Mouse (Mus musculus) neural tube, embryonic 11.5 days (tissue): ENCODE results near the gene 4933434E20Rik. TPM values are rescaled to one million over a fixed set of nuclear protein-coding genes. Genes with fewer than 3 reads are reported as not detected.
A peak's percentile ranks its signal among the peaks of the same experiment; 100 is the strongest.

Experiments used
- ATAC-seq: fragments of 200-750 bp; cut with Nextera tagmentation; 2 replicates; pipeline ENCODE4 v1.8.0; 2017; ENCODE audit warnings: moderate number of reproducible peaks, mild to moderate bottlenecking, moderate TSS enrichment, moderate library complexity; ENCODE audit not compliant: insufficient read depth, low FRiP score, low TSS enrichment
- DNase-seq: peaks from one replicate; pipeline ENCODE4 v3.0.0-alpha.2; 2015; ENCODE audit warnings: low spot score
- H3K27ac ChIP-seq: fragments of 300-500 bp; sonication (generic); 2 replicates; pipeline ENCODE4 v1.5.1; 2014; ENCODE audit warnings: low read depth, mild to moderate bottlenecking, low read length
- H3K27me3 ChIP-seq: fragments of 300-500 bp; sonication (generic); 2 replicates; pipeline ENCODE4 v1.6.1; 2014; ENCODE audit warnings: mild to moderate bottlenecking, low read length, mixed read lengths; ENCODE audit not compliant: control insufficient read depth, insufficient read depth
- H3K36me3 ChIP-seq: fragments of 300-500 bp; sonication (generic); 2 replicates; pipeline ENCODE4 v1.6.1; 2014; ENCODE audit warnings: mild to moderate bottlenecking, low read length, moderate library complexity, mixed read lengths; ENCODE audit not compliant: control insufficient read depth, insufficient read depth
- H3K4me1 ChIP-seq: fragments of 300-500 bp; sonication (generic); 2 replicates; pipeline ENCODE4 v1.6.1; 2014; ENCODE audit warnings: low read length, mixed read lengths; ENCODE audit not compliant: control insufficient read depth, insufficient read depth
- H3K4me2 ChIP-seq: fragments of 300-500 bp; sonication (generic); 2 replicates; pipeline ENCODE4 v1.6.1; 2014; ENCODE audit warnings: low read depth, mild to moderate bottlenecking, moderate library complexity
- H3K4me3 ChIP-seq: fragments of 300-500 bp; sonication (generic); 2 replicates; pipeline ENCODE4 v1.5.1; 2014; ENCODE audit warnings: low read depth, low read length
- H3K9ac ChIP-seq: fragments of 300-500 bp; sonication (generic); 2 replicates; pipeline ENCODE4 v1.6.1; 2014; ENCODE audit warnings: mild to moderate bottlenecking, low read length
- H3K9me3 ChIP-seq: fragments of 300-500 bp; sonication (generic); 2 replicates; pipeline ENCODE4 v1.6.1; 2016; ENCODE audit warnings: low read length; ENCODE audit not compliant: control insufficient read depth
- WGBS: fragments of 180-500 bp; shearing (Covaris S2); extraction: QIAGEN DNeasy Blood & Tissue Kit; methylation state at CpG from one replicate; pipeline ENCODE4 v1.1.7; 2014; 5-methylcytosine and 5-hydroxymethylcytosine counted together
- polyA plus RNA-seq: library from polyadenylated mRNA; unstranded; fragments of >200 nt; fragmentation: Nextera tagmentation; extraction: Ambion mirVana; gene quantifications from 2 replicates; pipeline ENCODE4 v1.2.1, GENCODE M21; 2014

The 4933434E20Rik gene
- polyA plus RNA-seq, 1 experiment from 2014 or later: 197 TPM

DNA sequence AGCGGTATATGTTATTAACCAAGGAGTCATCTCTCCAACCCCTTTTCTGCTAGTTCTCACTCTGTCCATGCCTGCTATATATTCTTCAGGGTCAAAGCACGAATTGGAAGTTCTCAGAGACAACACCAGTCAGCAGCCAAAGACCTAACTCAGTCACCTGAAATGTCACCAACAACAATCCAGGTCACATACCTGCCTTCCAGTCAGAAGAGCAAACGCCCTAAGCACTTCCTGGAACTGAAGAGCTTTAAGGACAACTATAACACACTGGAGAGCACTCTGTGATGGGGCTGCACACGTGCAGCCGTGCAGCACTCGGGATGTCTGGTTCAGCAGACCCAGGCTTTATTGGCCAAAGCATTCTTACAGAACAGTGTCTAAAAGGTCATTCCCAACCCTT, 10.1 kb downstream of the 4933434E20Rik start:
- no peak overlapping the region for H3K27ac ChIP-seq
- no peaks in the 10 kb centered on the region for H3K9me3 ChIP-seq
- WGBS: 94% methylated on average over 6 of the region's 6 CpGs
- peaks cover 7% of the 10 kb centered on the region for H3K36me3 ChIP-seq
- H3K4me2 ChIP-seq: no peak overlapping the region
- ATAC-seq (no peak), DNase-seq (no peak)
- H3K9ac ChIP-seq: no peak overlapping the region
- H3K4me3 ChIP-seq: no peak overlapping the region
- no peaks in the 10 kb centered on the region for H3K27me3 ChIP-seq
- H3K4me1 ChIP-seq: no peaks in the 10 kb centered on the region

DNA sequence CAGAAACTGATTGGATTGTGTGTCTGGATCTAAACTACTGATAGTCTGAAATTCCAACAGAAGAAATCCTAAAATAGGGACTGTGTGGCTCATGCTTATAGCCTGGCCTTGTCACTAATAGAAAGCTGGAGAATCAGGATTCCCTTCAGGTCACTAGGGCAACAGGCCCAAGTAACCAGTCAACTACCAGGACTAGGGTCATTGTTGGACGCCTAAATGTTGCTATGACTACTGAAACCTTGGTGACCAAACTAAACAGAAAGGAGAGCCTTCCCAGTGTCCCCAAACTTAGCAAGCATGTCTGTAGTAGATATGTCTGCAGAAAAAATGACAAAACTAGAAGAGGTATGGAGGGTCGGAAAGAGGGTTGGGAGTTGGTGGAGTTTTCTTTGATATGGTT, 11.1 kb downstream of the 4933434E20Rik start:
- ATAC-seq (no peak), DNase-seq (no peak)
- Histone ChIP-seq H3K36me3 (peaks cover 5% of the 10 kb centered on the region), H3K4me2 (no peak overlapping the region), H3K4me3 (no peak overlapping the region), H3K9ac (no peak overlapping the region), H3K27me3 (no peaks in the 10 kb centered on the region), H3K9me3 (no peaks in the 10 kb centered on the region), H3K27ac (no peak overlapping the region), H3K4me1 (no peaks in the 10 kb centered on the region)
- WGBS: 66% methylated on average over 2 of the region's 2 CpGs

DNA sequence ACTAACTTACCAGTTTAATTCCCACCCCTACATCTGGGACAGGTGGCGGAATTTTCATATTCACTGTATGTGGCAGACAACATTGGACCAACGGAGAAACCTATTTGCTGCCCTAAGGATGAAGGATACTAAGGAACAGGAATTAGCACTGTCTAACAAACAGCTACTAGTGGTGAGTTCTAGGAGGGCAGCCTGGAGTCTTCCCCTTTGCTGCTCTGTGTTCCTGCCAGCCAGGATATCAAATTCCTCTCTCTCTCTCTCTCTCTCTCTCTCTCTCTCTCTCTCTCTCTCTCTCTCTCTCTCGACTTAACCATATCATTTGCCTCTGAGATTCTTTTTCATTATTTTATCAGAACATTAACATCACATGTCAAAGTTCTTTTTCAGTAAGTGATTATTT, 12.9 kb downstream of the 4933434E20Rik start:
- Histone ChIP-seq H3K9ac (no peak overlapping the region), H3K4me2 (no peak overlapping the region), H3K36me3 (peaks cover 4% of the 10 kb centered on the region), H3K27ac (no peak overlapping the region), H3K9me3 (no peaks in the 10 kb centered on the region), H3K27me3 (no peaks in the 10 kb centered on the region), H3K4me3 (no peak overlapping the region), H3K4me1 (no peaks in the 10 kb centered on the region)
- 77% methylated on average over 3 of the region's 3 CpGs for WGBS
- ATAC-seq (no peak), DNase-seq (no peak)

DNA sequence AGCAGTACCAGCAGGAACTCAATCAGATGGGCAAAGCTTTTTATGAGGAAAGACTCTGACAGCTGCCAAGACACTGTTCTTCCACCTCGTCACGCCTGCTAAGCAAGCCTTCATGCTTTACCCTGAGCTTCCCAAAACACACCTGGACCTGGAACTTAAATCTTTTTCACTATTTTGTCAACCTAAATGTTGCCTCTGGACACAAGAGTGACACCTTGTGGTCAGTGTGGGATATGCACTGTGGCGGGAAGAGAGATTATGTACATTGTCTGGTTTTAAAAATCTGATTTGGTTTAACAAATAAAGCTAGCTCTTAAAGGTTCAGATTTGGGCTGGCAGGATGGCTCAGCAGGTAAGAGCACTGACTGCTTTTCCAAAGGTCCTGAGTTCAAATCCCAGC, 14.1 kb downstream of the 4933434E20Rik start:
- 55% methylated on average over 3 of the region's 3 CpGs for WGBS
- ATAC-seq (no peak), DNase-seq (peak; percentile 53)
- no peak overlapping the region for H3K4me2 ChIP-seq
- peaks cover 4% of the 10 kb centered on the region for H3K36me3 ChIP-seq
- no peak overlapping the region for H3K4me3 ChIP-seq
- H3K27ac ChIP-seq: no peak overlapping the region
- H3K9ac ChIP-seq: no peak overlapping the region
- H3K27me3 ChIP-seq: no peaks in the 10 kb centered on the region
- no peaks in the 10 kb centered on the region for H3K9me3 ChIP-seq
- H3K4me1 ChIP-seq: no peaks in the 10 kb centered on the region

DNA sequence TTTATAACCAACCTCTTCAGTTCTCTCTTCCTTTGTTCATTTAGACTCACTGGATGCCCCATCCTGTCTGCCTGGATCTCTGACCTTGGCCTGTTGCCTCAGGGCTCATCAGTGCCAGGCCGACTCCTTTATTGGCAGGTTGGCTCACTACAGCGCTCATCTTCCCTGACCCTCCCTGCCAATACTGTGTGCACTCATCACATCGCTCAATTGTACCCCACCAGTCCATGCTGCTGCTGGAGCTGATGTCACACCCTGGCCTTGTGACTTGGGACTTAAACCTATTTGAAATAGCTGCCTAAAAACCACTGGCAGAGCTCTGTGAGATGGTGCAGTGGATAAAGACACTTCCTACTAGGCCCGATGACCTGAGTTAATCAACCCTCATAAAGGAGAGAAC, 16.4 kb downstream of the 4933434E20Rik start:
- ATAC-seq (no peak), DNase-seq (no peak)
- Histone ChIP-seq H3K4me3 (no peak overlapping the region), H3K27me3 (no peaks in the 10 kb centered on the region), H3K4me1 (no peaks in the 10 kb centered on the region), H3K4me2 (no peak overlapping the region), H3K9ac (no peak overlapping the region), H3K27ac (no peak overlapping the region), H3K9me3 (no peaks in the 10 kb centered on the region), H3K36me3 (peaks cover 2% of the 10 kb centered on the region; the same call in 1 of the 2 replicates)
- WGBS: 90% methylated on average over 4 of the region's 4 CpGs

DNA sequence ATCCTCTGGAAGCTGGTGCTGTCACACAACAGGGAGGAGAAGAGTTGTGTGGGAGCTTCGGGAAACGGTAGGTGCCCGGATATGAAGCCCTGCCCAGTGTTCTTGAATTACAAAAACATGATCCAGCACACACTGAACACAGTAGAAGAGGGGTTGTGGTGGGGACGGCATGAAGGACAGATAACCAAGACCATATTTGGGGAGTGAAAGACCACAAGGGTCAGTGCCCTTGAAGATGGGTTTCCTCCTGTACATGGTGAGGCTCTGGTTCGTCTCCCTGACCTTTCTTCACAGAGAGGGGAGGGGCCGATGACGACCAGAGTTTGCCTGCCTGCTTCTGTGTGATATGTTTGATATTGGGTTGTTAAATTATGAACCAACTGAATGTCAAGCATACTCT, 18.3 kb downstream of the 4933434E20Rik start:
- no peak overlapping the region for H3K4me2 ChIP-seq
- no peaks in the 10 kb centered on the region for H3K9me3 ChIP-seq
- H3K4me3 ChIP-seq: no peak overlapping the region
- no peak for ATAC-seq
- H3K36me3 ChIP-seq: no peaks in the 10 kb centered on the region
- no peak for DNase-seq
- no peaks in the 10 kb centered on the region for H3K27me3 ChIP-seq
- H3K4me1 ChIP-seq: no peaks in the 10 kb centered on the region
- no peak overlapping the region for H3K9ac ChIP-seq
- 84% methylated on average over 7 of the region's 7 CpGs for WGBS
- no peak overlapping the region for H3K27ac ChIP-seq

DNA sequence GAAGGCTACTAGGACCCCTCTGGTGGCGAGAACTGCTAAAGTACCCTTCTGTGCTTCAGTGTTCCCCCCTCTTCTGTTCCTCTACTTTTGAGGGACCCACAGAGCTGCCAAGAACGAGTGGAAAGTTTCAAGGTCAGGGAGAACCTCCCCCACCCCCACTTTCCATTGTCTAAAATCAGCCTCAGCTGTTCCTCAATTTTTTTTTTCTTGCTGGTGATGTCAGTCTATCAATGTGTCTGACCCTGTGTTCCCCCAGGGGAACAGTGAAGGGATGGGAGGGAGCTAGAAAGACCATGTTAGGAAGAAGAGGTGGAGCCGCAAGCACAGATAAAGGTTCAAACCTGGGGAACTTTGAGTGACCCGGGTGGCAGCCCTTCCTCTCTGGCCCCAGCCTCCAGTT, 20.9 kb downstream of the 4933434E20Rik start, which contains the start of gene Tpm3:
Gene Tpm3 (plus strand): TSS at position 356 of the 400 bp plus-strand sequence.
- ATAC-seq (no peak), DNase-seq (no peak)
- H3K27ac ChIP-seq: no peak within 1 kb of the TSS
- no peaks in the 10 kb centered on the region for H3K4me1 ChIP-seq
- H3K9ac ChIP-seq: no peak within 1 kb of the TSS
- H3K9me3 ChIP-seq: no peaks in the 10 kb centered on the region
- 77% methylated on average over 4 of the region's 4 CpGs for WGBS
- H3K4me2 ChIP-seq: no peak within 1 kb of the TSS
- H3K27me3 ChIP-seq: no peaks in the 10 kb centered on the region
- no peak within 1 kb of the TSS for H3K4me3 ChIP-seq
- H3K36me3 ChIP-seq: no peaks in the 10 kb centered on the region

DNA sequence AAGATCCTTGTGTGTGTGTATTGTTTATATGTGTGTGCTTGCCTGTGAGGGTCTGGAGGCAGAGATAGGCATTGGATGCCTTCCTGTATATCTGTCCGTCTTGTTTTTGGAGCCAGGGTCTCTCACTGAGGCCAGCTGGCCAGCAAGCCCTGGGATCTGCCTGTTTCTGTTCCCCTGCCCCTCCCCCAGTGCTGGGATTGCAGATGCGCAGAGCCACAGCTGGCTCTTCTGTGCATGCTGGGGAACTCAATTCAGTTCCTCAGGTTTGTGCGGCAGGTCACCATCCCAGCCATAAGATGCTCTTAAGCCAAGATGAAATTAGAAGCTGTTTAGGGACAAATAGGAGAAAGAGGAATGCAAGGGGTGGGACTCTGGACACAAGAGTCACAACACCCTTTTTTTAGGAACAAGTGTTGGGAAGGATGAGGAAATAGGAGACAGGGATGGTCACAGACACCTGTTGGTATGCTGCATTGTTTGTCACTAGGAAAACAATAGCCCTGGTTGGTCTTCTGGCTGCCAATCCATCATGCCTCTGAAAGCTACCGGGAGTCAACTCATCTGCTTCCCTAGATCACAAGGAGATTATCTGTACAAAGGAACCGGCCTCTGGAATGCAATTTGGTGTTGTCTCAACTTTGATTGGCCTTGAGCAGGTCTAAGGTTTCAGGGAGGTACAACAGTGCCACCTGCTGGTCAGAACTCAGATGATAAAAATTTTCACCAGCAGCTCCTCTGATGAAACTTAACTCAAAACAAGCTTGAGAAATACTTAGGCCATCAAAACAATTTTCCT, 25.7 kb downstream of the 4933434E20Rik start:
- H3K9me3 ChIP-seq: no peaks in the 10 kb centered on the region
- H3K27ac ChIP-seq: no peak overlapping the region
- H3K4me2 ChIP-seq: no peak overlapping the region
- no peaks in the 10 kb centered on the region for H3K36me3 ChIP-seq
- DNase-seq: peak; percentile 77
- 9% methylated on average over 5 of the region's 5 CpGs for WGBS
- H3K4me1 ChIP-seq: peaks cover 14% of the 10 kb centered on the region
- H3K9ac ChIP-seq: no peak overlapping the region
- no peak for ATAC-seq
- no peaks in the 10 kb centered on the region for H3K27me3 ChIP-seq
- no peak overlapping the region for H3K4me3 ChIP-seq

DNA sequence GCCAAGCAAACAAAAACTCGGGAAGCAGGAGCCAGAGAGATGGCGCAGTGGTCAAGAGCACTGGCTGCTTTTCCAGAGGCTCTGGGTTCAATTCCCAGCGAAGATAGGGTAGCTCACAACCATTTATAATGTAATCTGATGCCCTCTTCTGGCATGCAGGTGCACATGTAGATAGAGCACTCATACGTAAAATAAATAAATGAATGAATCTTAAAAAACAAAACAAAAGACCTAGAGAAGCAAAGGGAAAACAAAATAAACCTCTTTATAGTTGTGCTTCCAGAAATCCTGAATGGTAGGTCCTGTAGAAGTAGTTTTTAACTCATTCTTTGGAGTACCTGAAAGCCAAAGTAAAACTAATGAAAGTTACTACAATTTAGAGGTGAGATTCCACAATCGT, 26.8 kb downstream of the 4933434E20Rik start:
- WGBS: 55% methylated on average over 5 of the region's 5 CpGs
- Histone ChIP-seq H3K4me2 (no peak overlapping the region), H3K4me1 (peaks cover 14% of the 10 kb centered on the region), H3K9me3 (no peaks in the 10 kb centered on the region), H3K4me3 (no peak overlapping the region), H3K36me3 (no peaks in the 10 kb centered on the region), H3K27ac (no peak overlapping the region), H3K27me3 (no peaks in the 10 kb centered on the region), H3K9ac (no peak overlapping the region)
- ATAC-seq (no peak), DNase-seq (no peak)
